Mouse (Mus musculus) limb, embryonic 11.5 days (tissue): Measurements from ENCODE around the gene Ddx24. TPM values are rescaled to one million over a fixed set of nuclear protein-coding genes. Genes with fewer than 3 reads are reported as not detected.

Experiments
- ATAC-seq: fragments of 200-750 bp; cut with Nextera tagmentation; 2 replicates; pipeline ENCODE4 v1.8.0; 2017; ENCODE audit warnings: low read depth; ENCODE audit not compliant: insufficient number of reproducible peaks, low FRiP score, low TSS enrichment
- DNase-seq: peaks from one replicate; pipeline ENCODE4 v3.0.0-alpha.2; 2015; ENCODE audit warnings: low spot score
- H3K27ac ChIP-seq: fragments of 300-500 bp; sonication (generic); replicated peaks from 2 replicates; pipeline ENCODE4 v1.5.1; 2014; ENCODE audit warnings: low read depth, mild to moderate bottlenecking, low read length
- H3K27me3 ChIP-seq: fragments of 300-500 bp; sonication (generic); 2 replicates; pipeline ENCODE4 v1.6.1; 2014; ENCODE audit warnings: mild to moderate bottlenecking, low read length, mixed read lengths; ENCODE audit not compliant: control insufficient read depth, insufficient read depth
- H3K36me3 ChIP-seq: fragments of 300-500 bp; sonication (generic); 2 replicates; pipeline ENCODE4 v1.6.1; 2014; ENCODE audit warnings: mild to moderate bottlenecking, low read length, moderate library complexity, mixed read lengths; ENCODE audit not compliant: control insufficient read depth, insufficient read depth
- H3K4me1 ChIP-seq: fragments of 300-500 bp; sonication (generic); 2 replicates; pipeline ENCODE4 v1.6.1; 2014; ENCODE audit warnings: low read length, mixed read lengths; ENCODE audit not compliant: control insufficient read depth, insufficient read depth
- H3K4me2 ChIP-seq: fragments of 300-500 bp; sonication (generic); 2 replicates; pipeline ENCODE4 v1.6.1; 2014; ENCODE audit warnings: low read depth, mild to moderate bottlenecking, moderate library complexity; ENCODE audit not compliant: severe bottlenecking
- H3K4me3 ChIP-seq: fragments of 300-500 bp; sonication (generic); 2 replicates; pipeline ENCODE4 v1.5.1; 2014; ENCODE audit warnings: low read depth, low read length
- H3K9ac ChIP-seq: fragments of 300-500 bp; sonication (generic); 2 replicates; pipeline ENCODE4 v1.6.1; 2014; ENCODE audit warnings: mild to moderate bottlenecking, low read length
- H3K9me3 ChIP-seq: fragments of 300-500 bp; sonication (generic); 2 replicates; pipeline ENCODE4 v1.6.1; 2016; ENCODE audit warnings: low read length; ENCODE audit not compliant: control insufficient read depth
- WGBS: fragments of 180-500 bp; shearing (Covaris S2); extraction: QIAGEN DNeasy Blood & Tissue Kit; methylation state at CpG from one replicate; pipeline ENCODE4 v1.1.7; 2014; 5-methylcytosine and 5-hydroxymethylcytosine counted together
- polyA plus RNA-seq: library from polyadenylated mRNA; unstranded; fragments of >200 nt; fragmentation: Nextera tagmentation; extraction: Ambion mirVana; gene quantifications from 2 replicates; pipeline ENCODE4 v1.2.1, GENCODE M21; 2014

Gene Ddx24
- polyA plus RNA-seq, 1 experiment from 2014 or later = 105 TPM

GRCm38 (mm10) chr12:103380226-103380625 lies 45.4 kb downstream of the Ddx24 start:
- no peak for DNase-seq
- no peaks in the 10 kb centered on the region for H3K4me1 ChIP-seq

GRCm38 (mm10) chr12:103376774-103377173 lies 48.9 kb downstream of the Ddx24 start:
- ATAC-seq (no peak), DNase-seq (no peak)
- Histone ChIP-seq H3K9me3 (no peaks in the 10 kb centered on the region), H3K4me1 (no peaks in the 10 kb centered on the region), H3K27me3 (no peaks in the 10 kb centered on the region), H3K27ac (no peak overlapping the region), H3K36me3 (no peaks in the 10 kb centered on the region), H3K9ac (no peak overlapping the region), H3K4me2 (no peak overlapping the region), H3K4me3 (no peak overlapping the region)
- WGBS = 83% methylated on average over 4 of the region's 4 CpGs

More at GRCm38 (mm10) chr12:103380226-103380625, 45.4 kb downstream of the Ddx24 start:
- no peaks in the 10 kb centered on the region for H3K36me3 ChIP-seq
- H3K4me3 ChIP-seq = no peak overlapping the region
- ATAC-seq = no peak
- H3K4me2 ChIP-seq = no peak overlapping the region
- no peaks in the 10 kb centered on the region for H3K9me3 ChIP-seq
- WGBS = 80% methylated on average over 4 of the region's 4 CpGs
- H3K27me3 ChIP-seq = no peaks in the 10 kb centered on the region
- H3K27ac ChIP-seq = no peak overlapping the region
- no peak overlapping the region for H3K9ac ChIP-seq

GRCm38 (mm10) chr12:103376124-103376523 lies 49.5 kb downstream of the Ddx24 start:
- Histone ChIP-seq H3K36me3 (no peaks in the 10 kb centered on the region), H3K9ac (no peak overlapping the region), H3K4me2 (no peak overlapping the region), H3K4me1 (no peaks in the 10 kb centered on the region), H3K4me3 (no peak overlapping the region), H3K9me3 (no peaks in the 10 kb centered on the region), H3K27ac (no peak overlapping the region), H3K27me3 (no peaks in the 10 kb centered on the region)
- ATAC-seq (no peak), DNase-seq (no peak)
- 70% methylated on average over 5 of the region's 5 CpGs for WGBS

GRCm38 (mm10) chr12:103373530-103374236 lies 51.9 kb downstream of the Ddx24 start:
- Histone ChIP-seq H3K27me3 (no peaks in the 10 kb centered on the region), H3K4me3 (no peak overlapping the region), H3K36me3 (no peaks in the 10 kb centered on the region), H3K4me1 (no peaks in the 10 kb centered on the region), H3K9ac (no peak overlapping the region), H3K9me3 (no peaks in the 10 kb centered on the region), H3K27ac (no peak overlapping the region), H3K4me2 (no peak overlapping the region)
- 76% methylated on average over 8 of the region's 8 CpGs for WGBS
- no peak for DNase-seq
- no peak for ATAC-seq

- WGBS = 32% methylated on average over 6 of the region's 6 CpGs
- peak; percentile 76 for DNase-seq
Measured at GRCm38 (mm10) chr12:103371711-103372110, 53.9 kb downstream of the Ddx24 start.

GRCm38 (mm10) chr12:103370861-103371260 lies 54.8 kb downstream of the Ddx24 start:
- Histone ChIP-seq H3K9me3 (no peaks in the 10 kb centered on the region), H3K27me3 (no peaks in the 10 kb centered on the region), H3K36me3 (no peaks in the 10 kb centered on the region), H3K4me2 (no peak overlapping the region), H3K4me1 (no peaks in the 10 kb centered on the region), H3K4me3 (no peak overlapping the region), H3K27ac (no peak overlapping the region), H3K9ac (no peak overlapping the region)
- ATAC-seq = no peak
- DNase-seq = no peak
- 86% methylated on average over 4 of the region's 4 CpGs for WGBS

More at GRCm38 (mm10) chr12:103371711-103372110, 53.9 kb downstream of the Ddx24 start:
- ATAC-seq = no peak
- no peak overlapping the region for H3K4me2 ChIP-seq
- H3K9ac ChIP-seq = no peak overlapping the region
- no peaks in the 10 kb centered on the region for H3K4me1 ChIP-seq
- no peaks in the 10 kb centered on the region for H3K9me3 ChIP-seq
- no peaks in the 10 kb centered on the region for H3K36me3 ChIP-seq
- no peak overlapping the region for H3K27ac ChIP-seq
- no peak overlapping the region for H3K4me3 ChIP-seq
- H3K27me3 ChIP-seq = no peaks in the 10 kb centered on the region

GRCm38 (mm10) chr12:103368777-103369176 lies 56.9 kb downstream of the Ddx24 start:
- H3K9me3 ChIP-seq = no peaks in the 10 kb centered on the region
- no peaks in the 10 kb centered on the region for H3K4me1 ChIP-seq
- ATAC-seq (no peak), DNase-seq (no peak)
- no peak overlapping the region for H3K9ac ChIP-seq
- H3K36me3 ChIP-seq = no peaks in the 10 kb centered on the region
- no peaks in the 10 kb centered on the region for H3K27me3 ChIP-seq
- H3K4me2 ChIP-seq = no peak overlapping the region
- H3K4me3 ChIP-seq = no peak overlapping the region
- H3K27ac ChIP-seq = no peak overlapping the region
- WGBS = 42% methylated on average over 2 of the region's 2 CpGs

- no peak for DNase-seq
- ATAC-seq = no peak
- H3K9ac ChIP-seq = no peak overlapping the region
- no peaks in the 10 kb centered on the region for H3K27me3 ChIP-seq
- H3K27ac ChIP-seq = no peak overlapping the region
- no peak overlapping the region for H3K4me2 ChIP-seq
- no peak overlapping the region for H3K4me3 ChIP-seq
- 75% methylated on average over 7 of the region's 7 CpGs for WGBS
- no peaks in the 10 kb centered on the region for H3K9me3 ChIP-seq
- no peaks in the 10 kb centered on the region for H3K36me3 ChIP-seq
- H3K4me1 ChIP-seq = no peaks in the 10 kb centered on the region
Measured at GRCm38 (mm10) chr12:103368326-103368669, 57.3 kb downstream of the Ddx24 start.
